Mouse (Mus musculus) heart, postnatal 4 days (tissue): ENCODE measurements at regions not wholly inside any gene's neighbourhood (a gene's known extent, or its start where the extent isn't known, plus 50 kb on each side); places are given as distances from the start of the nearest gene placed in this dataset.

Experiments used
- DNase-seq: peaks from one replicate; pipeline ENCODE4 v3.0.0; 2021

DNA sequence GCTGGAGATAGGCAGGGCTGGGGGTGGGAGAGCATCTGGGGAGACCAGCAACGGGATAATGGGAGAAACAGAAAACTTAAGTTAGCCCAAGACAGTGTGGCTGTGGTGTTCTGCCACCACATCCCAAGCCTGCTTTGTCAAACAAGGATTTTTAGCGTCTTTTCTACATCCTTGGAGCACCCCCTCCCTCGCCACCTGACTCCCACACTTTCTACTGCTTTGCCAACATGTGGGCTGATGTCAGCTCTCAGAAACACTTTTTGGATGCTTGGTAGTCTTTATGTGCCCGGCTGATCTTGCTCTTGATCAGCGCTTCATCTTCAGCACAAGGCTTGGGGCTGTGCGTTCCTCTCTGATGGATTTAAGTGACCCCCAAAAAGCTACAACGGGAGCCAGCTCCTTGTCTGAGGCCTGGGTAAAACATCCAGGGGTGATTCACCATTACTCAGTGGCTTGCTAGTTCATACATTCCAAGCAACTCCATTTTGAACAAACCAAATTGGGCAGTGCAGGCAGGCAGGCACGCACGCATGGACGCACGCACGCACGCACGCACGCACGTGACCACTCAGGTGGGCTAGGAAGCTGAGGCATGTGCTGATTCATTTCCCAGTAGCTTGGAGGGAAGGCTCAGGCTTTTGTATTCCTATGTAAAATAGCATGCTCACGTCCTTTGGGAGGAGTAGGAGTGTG is 260.6 kb upstream of the Gm10131 start:
- no peak for DNase-seq

DNA sequence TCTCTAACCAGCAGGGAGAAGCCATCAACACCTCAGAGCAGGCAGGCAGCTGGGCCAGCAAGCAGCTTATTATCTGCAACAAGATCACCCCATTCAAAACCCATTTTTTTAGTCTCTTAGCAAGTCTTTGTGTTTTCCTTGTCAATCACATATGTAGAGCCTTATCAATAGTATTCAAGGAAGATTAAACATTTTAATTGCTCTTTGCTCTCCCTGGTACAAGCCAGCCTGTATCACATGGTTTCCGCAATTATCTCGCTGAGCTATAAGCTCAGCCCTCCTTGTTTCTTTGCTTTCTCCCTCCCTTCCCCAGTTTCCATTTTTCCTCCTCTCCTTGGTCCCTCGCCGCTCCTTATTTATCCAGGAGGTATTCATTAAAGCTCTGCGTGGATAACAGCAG is 259.9 kb upstream of the Gm10131 start:
- no peak for DNase-seq

DNA sequence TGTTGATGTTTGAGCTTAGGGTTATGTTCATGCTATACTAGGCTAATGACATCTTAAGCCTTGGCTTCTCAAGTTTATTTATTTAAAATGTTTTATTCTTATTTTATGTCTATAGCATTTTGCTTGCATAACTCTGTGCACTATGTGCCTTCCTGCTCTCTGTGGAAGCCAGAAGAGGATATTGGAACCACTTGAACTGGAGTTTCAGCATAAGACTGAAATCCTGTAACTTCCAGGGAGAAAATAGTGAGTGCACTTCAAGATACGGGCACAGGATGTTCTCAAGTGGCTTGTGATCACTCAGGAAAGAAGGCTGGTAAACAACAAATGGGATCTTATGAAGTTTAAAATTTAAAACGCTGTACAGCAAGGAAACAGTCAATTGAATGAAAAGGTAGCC is 257.0 kb upstream of the Gm10131 start:
- no peak for DNase-seq

DNA sequence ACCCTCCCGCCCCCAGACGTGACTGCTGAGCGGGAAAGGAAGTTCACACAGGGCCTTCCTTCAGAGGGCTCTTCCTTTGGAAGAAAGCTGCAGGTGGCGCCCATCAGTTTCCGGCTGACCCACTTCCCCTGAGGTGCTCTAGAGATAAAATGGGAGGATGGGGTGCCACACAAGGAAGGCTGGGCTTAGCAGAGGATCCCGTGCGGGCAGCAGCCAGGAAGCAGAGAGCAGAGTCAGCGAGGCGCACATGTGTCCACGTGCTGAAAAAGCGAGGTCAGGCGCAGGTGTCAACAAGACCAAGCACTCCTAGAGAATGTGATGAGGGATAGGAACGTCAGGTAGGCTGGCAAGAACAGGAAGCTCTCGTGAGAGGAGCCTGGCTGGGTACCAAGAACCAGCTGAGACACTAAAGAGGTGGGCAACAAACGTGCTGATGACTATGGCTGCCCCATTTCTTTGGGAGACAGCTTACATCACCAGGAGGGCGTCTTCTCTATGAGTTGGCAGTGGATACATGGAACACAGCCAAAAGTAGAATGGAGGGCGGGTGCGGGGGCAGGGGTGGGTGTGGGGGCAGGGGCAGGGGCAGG is 253.0 kb upstream of the Gm10131 start:
- no peak for DNase-seq

DNA sequence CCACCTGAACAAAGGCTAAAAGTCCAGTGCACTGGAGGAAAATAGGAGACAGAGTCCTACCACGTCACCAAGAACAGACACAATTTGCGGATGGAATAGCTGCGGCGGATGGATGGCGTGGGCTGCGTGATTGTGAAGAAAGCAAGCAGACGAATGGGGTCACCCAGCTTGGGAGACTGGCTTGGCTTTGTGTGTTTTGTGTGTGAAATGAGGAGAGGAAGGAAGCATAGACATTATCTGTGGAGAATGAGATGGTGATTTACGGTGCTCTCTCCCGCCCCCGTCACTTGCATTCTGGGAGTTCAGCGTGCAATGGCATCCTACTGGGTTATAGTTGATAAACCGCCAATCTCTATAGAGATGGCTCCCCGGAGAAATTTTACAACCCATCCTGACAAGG is 252.1 kb upstream of the Gm10131 start:
- DNase-seq, result no peak

DNA sequence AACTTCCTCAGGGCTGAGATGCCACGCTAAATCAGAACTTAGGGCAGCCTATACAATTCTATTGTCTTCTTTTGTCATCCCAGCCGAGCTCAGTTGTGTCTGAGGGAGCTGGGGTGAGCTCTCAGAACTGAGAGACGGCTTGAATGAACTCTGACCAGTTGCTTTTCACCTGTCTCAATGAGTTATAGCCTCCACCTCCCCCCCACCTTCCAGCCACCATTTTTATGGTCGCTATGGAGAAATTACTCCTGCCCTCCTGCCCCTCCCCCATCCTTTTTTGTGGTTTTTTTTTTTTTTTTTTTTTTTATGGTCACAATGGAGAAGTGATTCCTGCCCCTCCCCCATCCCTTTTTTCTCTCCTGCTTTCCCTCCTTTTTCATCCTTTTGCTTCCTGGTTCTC is 251.6 kb upstream of the Gm10131 start:
- DNase-seq, result no peak

DNA sequence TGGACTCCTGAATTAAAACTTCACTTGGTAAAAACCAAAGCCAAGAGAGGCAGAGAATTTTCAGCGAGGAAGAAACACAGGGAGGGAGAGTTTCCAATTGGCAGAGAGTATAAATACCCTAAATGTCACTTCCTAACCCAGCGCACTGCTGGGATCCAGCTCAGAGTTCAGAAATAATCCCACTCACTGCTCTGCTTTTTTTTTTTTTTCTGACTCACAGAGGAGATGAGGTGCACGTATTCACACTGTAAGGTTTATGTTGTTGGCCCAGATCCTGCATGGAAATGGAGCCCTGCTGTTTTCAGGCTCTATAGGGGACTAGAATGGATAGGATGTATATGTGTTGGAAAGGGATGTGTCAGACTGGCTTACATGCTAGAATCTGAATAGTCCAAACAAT is 249.8 kb upstream of the Gm10131 start:
- DNase-seq, result no peak

DNA sequence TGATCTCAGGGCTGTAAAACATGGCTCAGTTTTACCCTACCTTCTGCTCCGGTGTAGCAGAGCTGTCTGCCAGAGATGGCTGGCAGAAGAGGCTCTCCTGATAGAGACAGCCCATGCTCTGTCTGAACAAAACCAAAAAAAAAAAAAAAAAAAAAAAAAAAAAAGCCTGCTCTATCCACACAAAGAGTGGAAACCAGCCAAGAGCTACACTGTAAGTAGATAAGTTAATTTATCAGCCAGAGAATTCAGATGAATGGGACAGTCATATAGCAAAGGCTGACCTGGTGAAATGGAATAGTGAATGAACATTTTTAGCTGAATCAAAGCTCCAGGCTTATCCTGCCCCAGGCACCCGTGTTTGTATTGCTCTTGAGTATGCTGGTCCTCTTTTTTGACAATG is 248.2 kb upstream of the Gm10131 start:
- DNase-seq, result no peak

DNA sequence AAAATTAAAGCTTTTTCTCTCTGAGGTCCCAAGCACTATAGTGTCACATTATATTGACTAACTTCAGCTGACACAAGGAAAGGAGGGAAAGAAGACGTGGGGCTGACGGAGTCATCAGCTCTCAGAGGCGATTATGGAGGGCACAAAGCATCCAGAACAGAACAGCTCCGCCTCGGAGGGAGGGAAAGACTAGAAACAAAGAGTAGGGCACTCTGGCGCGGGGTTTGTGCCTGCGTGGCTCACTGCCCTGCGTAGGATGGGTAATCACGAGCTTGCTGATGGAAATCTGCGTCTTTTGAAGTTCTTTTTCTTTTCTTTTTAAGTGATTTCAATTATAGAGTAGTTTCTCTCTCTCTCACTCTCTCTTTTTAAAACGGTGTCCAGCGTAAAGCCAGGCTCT is 243.5 kb upstream of the Gm10131 start:
- DNase-seq, result no peak

DNA sequence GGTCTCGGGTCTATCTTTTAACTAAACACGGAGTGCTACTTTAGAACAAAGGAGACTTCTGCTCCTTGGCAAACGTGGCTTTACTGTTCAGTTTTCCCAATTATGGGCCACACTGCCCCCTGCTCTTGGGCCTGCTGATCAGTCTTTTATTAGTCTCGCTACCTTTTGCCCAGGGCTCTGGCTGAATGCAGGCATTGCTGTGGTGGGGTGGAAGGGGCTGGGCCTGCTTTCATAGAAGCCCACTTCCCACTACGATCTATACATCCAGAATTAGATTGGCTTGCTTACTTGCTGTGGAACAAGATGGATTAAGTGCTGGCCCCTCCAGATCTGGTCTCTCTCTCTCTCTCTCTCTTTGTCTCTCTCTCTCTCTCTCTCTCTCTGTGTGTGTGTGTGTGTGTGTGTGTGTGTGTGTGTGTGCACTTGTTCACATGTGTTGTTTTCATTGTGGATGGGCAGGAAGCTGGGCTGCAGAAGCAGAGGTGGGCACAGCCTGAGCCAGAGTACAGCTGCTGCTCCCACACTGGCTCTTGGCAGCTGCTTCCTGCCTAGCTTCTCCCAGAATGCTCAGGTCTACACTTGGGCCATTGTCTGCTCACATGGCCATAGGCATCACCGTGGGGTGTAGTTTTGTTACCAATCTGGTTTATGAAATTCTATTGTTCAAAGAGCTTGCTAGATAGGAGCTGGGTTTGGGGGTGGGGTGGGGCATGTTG is 241.8 kb upstream of the Gm10131 start:
- no peak for DNase-seq

DNA sequence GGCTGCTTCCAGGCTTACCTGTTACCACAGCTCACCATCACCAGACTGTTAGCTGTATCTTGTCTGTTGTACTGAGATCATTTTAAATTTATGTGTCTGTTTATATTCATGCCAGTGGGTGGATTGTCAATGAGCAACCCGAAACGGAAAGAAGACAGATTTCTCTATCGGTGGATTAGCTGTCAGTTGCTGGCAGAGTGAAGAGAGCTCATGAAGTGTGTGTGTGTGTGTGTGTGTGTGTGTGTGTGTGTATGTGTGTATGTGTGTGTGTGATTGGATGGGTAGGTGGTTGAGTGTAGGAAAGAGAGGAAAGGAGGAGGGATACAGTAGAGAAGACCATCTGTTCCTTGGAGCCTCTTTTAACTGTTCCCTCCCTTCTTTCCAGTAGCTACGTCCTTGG is 223.3 kb upstream of the Gm10131 start:
- DNase-seq, result no peak

DNA sequence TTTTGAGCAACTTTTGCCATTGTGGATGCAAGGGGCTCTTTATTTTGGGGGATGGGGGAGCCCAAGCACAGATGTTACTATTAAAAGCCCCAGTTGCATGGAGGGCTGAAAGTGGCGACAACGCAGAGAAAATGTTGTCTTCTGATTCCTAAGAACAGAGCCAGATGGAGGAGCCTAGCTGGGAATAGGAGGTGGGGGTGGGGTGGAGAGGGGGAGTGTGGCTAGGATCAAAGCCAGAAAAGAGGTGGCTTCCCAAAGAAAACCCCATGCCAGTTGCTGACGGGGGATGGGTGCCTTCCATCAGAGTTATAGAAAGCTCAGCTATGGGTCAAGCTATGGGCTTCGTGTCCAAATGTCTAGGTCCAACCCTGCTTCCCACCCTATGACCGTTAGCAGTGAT is 220.1 kb upstream of the Gm10131 start:
- DNase-seq, result no peak

DNA sequence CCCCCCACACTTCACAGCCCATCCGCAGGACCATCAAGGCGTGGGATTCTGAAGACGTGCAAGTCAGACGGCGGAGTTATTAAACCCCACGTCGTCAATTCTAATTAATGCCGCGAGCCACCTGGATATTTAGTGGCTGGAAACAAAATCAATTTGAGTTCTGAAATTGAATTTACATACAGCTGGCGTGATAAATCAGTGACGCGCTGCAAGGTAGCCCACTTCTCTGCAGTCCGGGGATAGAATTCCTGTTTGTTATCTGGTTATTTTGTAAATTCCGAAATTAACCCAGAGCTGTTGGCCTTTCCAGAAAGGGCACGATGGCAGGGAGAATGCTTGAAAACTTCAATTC is 215.1 kb upstream of the Gm10131 start:
- no peak for DNase-seq

DNA sequence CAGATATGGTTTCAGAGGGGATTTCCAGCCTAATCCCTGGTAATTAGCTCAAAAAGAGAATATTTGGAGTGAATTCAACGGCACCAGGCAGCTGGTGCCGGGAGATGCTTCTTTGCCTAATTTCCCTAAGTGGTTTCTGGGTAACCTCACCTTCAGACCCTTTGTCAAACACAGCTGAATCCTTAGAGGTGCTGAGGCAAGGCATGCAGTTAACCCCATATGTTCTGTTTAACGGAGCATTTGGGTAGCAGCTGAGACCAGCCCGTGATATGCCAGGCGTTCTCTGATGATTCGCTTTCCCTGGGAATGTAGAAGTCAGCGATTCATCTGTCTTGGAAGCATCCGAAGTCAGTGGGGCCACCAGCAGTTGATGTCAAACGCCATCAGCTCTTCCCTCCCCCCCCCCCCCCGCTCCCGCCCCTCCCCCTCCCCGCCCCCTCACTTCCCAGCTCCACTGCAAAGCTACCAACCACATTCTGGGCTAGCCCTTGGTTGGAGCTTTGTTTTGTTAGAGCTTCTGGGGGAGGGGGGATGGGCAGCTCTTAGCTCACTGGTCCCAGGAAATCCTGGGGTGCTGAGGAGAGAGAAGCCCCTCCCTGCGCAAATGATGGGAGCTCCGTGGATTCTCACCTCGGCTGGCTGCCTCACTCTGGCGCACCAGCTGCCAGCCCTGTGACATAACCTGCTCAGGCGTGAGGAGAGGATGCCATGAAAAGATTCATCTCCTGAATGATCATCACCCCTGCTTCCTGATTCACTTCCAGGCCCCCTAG is 214.5 kb upstream of the Gm10131 start:
- no peak for DNase-seq

DNA sequence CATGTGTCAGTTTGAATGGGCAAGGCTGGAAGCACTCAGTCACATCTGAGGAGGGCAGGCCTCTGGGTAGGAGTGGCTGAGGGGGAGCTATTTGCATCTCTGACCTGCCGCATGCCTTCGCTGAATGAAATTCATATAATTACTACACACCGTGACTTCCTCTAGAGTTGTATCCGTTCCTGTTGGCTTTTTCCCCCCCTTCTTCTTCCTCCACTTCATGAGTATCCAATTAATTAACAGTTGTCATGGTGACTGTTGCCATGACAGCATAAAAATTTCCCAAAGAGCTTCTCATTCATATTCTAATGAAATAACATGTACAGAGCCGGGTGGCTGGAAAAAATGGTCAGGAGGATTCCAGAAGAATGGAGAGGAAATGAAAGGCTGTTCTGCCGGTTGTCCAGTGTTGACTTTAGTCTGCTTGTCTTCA is 208.6 kb upstream of the Gm10131 start:
- DNase-seq, result no peak

DNA sequence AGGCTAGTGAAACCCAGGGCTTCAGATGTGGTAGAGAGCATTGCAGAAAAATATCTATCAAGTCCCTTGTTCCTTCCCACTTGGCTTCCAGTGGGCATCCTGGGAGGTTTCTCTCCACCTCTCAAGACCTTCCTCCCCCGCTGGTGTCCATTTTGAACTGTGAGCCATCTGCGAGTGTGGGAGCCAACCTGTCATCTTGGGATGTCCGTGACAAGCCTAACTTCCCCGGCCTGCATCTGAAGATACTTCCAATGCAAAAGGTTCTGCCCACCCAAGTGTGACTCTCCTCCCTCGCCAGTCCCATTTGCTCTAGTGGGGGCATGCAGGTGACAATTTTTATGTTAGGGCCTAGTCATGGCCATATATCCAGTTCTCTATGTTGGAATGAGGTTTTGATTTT is 208.2 kb upstream of the Gm10131 start:
- no peak for DNase-seq

DNA sequence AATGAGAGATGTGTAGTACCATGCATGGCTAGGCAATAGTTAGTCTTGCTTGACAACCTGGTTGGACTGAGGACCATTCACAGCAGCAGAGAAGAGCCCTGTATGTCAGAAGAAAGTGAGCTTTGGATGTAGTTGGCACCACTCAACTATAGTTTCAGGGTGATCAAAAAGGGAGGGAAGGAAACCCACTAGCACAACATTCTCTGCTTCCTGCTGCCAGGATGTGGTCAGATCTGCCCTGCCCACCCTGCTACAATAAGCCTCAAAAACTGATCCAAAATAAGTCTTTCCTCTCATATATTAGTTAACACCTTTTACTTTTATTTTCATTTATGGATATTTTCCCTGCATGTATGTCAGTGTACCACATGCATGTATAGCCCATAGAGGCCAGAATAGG is 203.7 kb upstream of the Gm10131 start:
- no peak for DNase-seq

DNA sequence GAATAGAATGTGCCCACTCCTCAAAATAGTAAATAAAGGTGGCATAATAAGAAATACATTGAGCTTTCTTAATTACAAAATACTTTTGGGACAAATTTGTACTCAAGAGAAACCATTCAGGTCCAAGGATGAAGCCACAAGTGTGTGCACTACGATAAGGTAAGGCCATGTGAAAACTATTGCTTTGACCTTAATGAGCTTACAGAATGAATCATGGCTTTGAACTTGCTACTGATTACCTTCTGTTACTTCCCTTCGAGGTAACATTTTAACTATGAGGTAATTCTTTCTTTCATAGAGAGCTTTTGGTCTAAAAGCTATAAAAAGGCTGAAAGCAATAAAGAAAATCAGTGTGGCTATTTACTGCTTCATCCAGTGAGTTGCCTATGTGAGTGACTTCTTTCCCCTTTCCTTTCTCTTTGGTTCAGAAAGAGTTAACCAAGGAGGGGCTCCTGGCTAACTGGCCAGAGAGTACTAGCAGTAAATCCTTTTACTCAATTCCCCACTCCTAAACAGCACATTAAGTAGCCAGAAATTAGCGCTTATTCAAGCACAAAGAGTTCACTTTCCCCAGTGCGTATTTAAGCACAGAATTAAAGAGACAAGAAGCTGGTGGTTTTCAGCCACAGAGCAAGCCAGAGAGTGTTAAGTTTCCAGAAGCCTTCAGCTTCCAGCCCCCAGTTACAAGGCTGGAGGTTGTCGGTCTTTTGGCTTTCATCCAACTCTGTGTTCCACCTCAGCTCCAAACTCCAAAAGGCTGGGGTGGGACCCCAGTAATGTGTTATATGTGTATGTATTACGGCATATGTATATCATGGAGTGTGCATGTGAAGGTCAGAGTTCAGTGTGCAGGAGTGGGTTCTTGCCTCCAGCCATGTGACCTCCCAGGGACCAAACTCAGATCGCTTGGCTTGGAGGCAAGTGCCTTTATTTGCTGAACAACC is 194.3 kb upstream of the Gm10131 start:
- no peak for DNase-seq

DNA sequence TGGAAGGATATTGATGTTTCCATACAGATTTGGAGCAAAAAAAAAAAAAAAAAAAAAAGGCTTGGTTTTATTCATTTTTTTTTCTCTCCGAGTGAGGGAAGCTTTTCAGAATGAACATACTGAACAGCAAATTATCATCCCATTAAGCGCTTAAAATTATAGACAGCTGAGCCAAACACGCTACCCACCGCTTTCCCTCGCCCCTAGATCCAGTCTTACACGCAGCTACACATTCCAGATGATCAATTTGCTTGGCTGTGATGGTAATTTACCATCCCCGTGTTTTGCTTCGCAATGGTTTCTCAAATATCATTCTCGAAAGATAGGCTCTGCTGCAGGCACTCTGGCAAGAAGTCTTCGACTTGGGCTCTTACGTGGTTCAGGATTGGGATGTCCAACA is 192.3 kb upstream of the Gm10131 start:
- DNase-seq, result no peak

DNA sequence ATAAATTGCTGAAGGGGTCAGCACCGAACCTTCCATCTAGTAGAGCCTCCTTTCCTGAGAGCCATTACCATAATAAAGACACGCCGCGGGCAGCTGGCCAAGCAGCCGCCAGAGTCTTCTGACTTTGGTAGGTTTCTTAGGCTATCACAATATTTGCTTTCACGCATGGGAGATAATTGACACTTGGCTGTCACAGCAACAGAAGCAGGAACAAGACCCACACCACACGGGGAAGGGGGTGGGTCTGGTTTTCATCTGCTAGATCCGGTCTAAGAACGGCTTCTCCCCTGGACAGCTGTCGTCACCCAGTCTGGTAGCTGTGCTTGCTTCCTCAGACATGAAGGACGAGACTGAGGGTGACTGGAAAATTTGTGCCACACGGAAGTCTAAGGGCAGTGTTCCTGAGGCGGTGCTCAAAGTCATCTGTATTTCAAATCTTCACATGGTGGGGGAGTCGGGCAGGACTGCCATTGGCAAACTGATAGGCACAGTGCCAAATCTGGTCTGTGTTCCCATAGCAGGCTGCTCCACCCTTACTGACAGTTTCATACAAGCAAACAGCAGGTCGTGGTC is 188.9 kb upstream of the Gm10131 start:
- DNase-seq, result peak; percentile 12

DNA sequence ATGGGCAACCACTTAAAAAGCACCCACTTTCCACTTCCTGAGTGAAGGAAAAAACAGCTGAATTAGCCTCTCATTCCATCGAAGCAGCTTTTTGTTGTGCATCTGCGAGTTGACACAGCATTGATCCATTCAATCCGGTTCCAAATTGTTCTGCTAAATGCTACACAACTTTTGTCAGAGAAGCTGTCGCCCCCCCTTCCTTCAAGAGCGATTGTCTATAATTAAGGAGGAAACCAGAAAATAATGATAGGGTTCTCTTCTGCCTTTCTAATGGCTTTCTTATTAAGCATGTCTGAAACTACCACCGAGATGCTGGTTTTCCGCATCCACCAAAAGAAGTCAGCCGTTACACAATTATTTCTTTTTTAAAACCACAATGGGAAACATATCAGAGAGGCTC is 183.2 kb upstream of the Gm10131 start:
- no peak for DNase-seq

DNA sequence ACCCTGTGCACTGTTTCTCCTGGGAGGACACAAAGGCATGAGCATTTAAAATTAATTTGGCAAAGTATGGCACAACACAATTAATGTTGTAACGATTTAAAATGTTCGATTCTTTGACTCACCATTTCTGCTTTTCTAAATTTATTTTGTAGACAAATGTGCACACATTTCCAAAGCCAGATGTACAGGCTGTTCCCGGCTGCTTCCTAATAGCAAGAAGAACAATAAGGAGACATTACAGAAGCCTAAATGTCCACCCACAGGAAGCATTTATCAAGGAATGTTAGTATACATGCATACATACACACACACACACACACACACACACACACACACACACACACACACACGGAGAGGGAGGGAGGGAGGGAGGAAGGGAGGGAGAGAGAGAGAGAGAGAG is 179.1 kb upstream of the Gm10131 start:
- no peak for DNase-seq
